Mouse (Mus musculus): ENCODE data around the gene Ap4m1.

Gene Ap4m1

GRCm38 (mm10) chr5:138171695-138172491, at the start of gene Ap4m1, which contains the start of gene Mcm7:
Ap4m1 (plus strand) TSS chr5:138172002.
Mcm7 (minus strand) TSS chr5:138172422.
- in situ Hi-C loops (cut with MboI, MseI) = loop anchor here in 1 of 2 experiments (10.0 kb wide), 1 partner anchor 877 kb away; the partner anchor contains the start of gene Ufsp1

- in situ Hi-C loops (cut with MboI, MseI) = no loop called here
Observed at GRCm38 (mm10) chr5:138132425-138133064, 39.3 kb upstream of the Ap4m1 start.

GRCm38 (mm10) chr5:138137257-138137656, 34.5 kb upstream of the Ap4m1 start:
- in situ Hi-C loops (cut with MboI, MseI) = loop anchor here in 1 of 2 experiments (5.0 kb wide), 1 partner anchor 55 kb away; no protein-coding TSS in a partner anchor

- in situ Hi-C loops (cut with MboI, MseI) = loop anchor here in 1 of 2 experiments (5.0 kb wide), 1 partner anchor 56 kb away; no protein-coding TSS in a partner anchor
Observed at GRCm38 (mm10) chr5:138137935-138138549, 33.8 kb upstream of the Ap4m1 start.

GRCm38 (mm10) chr5:138138585-138138984, 33.2 kb upstream of the Ap4m1 start:
- in situ Hi-C loops (cut with MboI, MseI) = loop anchor here in 1 of 2 experiments (5.0 kb wide), 1 partner anchor 56 kb away; no protein-coding TSS in a partner anchor

GRCm38 (mm10) chr5:138154390-138154789, 17.4 kb upstream of the Ap4m1 start:
- in situ Hi-C loops (cut with MboI, MseI) = no loop called here

GRCm38 (mm10) chr5:138155443-138155976, 16.3 kb upstream of the Ap4m1 start, which contains the start of gene Zfp113:
Zfp113 (minus strand) TSS chr5:138155744.
- in situ Hi-C loops (cut with MboI, MseI) = no loop called here

- in situ Hi-C loops (cut with MboI, MseI) = loop anchor here in 1 of 2 experiments (5.0 to 10.0 kb wide), 2 partner anchors 378 to 555 kb away; partner anchors contain the start of gene Mospd3
Observed at GRCm38 (mm10) chr5:138160224-138160762, 11.5 kb upstream of the Ap4m1 start.

GRCm38 (mm10) chr5:138160842-138161665, 10.7 kb upstream of the Ap4m1 start, which contains the start of gene Cops6:
Cops6 (plus strand) TSS chr5:138161071.
- in situ Hi-C loops (cut with MboI, MseI) = loop anchor here in 1 of 2 experiments (5.0 to 10.0 kb wide), 2 partner anchors 379 to 556 kb away; partner anchors contain the start of gene Mospd3

GRCm38 (mm10) chr5:138163046-138163445, 8.8 kb upstream of the Ap4m1 start:
- in situ Hi-C loops (cut with MboI, MseI) = loop anchor here in 1 of 2 experiments (5.0 to 10.0 kb wide), 2 partner anchors 381 to 558 kb away; partner anchors contain the start of gene Mospd3

GRCm38 (mm10) chr5:138163610-138164009, 8.2 kb upstream of the Ap4m1 start:
- in situ Hi-C loops (cut with MboI, MseI) = loop anchor here in 1 of 2 experiments (5.0 to 10.0 kb wide), 2 partner anchors 381 to 559 kb away; partner anchors contain the start of gene Mospd3

GRCm38 (mm10) chr5:138165594-138165993, 6.2 kb upstream of the Ap4m1 start:
- in situ Hi-C loops (cut with MboI, MseI) = loop anchor here in 1 of 2 experiments (5.0 to 10.0 kb wide), 2 partner anchors 561 to 868 kb away; partner anchors contain the start of gene Mospd3

- in situ Hi-C loops (cut with MboI, MseI) = loop anchor here in 1 of 2 experiments (10.0 kb wide), 1 partner anchor 876 kb away; the partner anchor contains the start of gene Ufsp1
Observed at GRCm38 (mm10) chr5:138170936-138171561, 753 bp upstream of the Ap4m1 start.

- in situ Hi-C loops (cut with MboI, MseI) = loop anchor here in 1 of 2 experiments (10.0 kb wide), 1 partner anchor 878 kb away; the partner anchor contains the start of gene Ufsp1
Observed at GRCm38 (mm10) chr5:138173217-138173616, 1.4 kb downstream of the Ap4m1 start.

GRCm38 (mm10) chr5:138186950-138187638, 15.3 kb downstream of the Ap4m1 start, which contains the start of the genes Taf6 and Cnpy4:
Taf6 (minus strand) TSS chr5:138187451.
Cnpy4 (plus strand) TSS chr5:138187485.
- in situ Hi-C loops (cut with MboI, MseI) = loop anchor here in 1 of 2 experiments (5.0 kb wide), 1 partner anchor 75 kb away; the partner anchor contains the start of gene BC037034

GRCm38 (mm10) chr5:138187661-138188306, 16.0 kb downstream of the Ap4m1 start:
- in situ Hi-C loops (cut with MboI, MseI) = loop anchor here in 1 of 2 experiments (5.0 kb wide), 1 partner anchor 75 kb away; the partner anchor contains the start of gene BC037034
